Mouse (Mus musculus): ENCODE results near the gene Chrna9. TPM values are rescaled to one million over a fixed set of nuclear protein-coding genes. Genes with fewer than 3 reads are reported as not detected.

Gene Chrna9
- total RNA-seq, 2 experiments from 2014 or later = 0.46 to 0.80 TPM

DNA sequence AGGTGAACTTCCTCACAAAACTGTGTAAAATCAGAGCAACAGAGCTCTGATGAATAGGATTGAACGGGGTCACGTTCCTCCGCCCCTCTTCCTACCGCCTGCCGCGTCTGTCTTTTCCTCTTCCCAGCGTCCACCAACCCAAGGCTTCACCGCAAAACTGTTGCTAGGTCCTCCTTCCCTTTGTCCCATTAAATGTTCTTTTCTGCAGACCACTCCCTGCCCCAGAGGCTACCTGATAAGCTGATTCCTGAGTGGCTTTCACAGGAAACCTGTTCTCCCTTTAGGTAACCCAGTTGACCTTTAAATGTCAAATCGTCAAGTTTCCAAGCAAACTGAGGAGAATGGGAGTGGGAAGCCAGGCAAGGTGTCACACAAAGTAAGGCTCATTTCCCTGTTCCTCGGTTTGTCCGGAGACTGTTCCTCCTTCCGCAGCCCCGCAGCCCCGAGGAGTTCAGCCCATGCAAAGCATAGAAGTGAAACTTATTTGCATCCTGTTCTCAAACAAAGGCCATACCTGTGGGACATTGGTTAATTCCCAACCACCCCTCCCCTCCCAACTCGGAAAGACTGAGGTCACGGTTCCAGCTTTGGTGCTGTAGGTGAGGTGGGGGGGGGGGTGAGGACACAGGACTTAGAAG is 70.4 kb downstream of the Chrna9 start:
- no peak for DNase-seq (ENCODE audit: low spot score in 2 of 2)

DNA sequence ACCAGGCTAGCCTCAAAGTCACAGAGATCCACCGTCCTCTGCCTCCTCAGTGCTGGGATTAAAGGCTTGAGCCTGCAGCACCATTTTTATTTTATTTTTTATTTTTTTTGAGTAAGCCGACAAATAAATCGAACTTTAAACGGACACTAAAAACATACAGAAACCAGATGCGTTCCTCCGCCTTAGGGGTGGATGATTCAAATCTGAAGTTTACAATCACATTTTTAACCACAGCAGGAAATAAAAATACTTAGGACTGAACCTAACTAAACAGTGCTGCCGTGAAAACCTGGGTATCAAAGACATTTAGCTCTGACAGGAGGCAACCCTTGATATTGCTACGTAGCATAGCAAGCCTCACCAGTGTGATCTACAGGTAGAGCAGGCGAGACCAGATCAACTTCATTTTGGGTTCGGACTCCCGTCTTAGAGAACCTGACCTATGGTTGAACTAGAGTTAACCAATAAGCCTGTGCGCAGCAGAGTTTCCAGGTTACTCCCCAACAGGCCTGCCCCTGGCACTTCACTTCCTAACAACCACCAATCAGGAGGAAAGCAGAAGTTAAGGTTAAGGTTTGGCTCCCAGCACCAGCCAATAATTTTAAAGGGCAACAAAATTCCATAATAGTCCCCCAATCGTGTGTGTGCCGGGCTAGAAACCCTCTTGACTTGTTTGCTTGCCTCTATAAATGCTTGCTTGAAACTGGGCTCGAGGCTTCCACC is 73.7 kb downstream of the Chrna9 start:
- DNase-seq (ENCODE audit: low spot score in 2 of 2) = no peak

DNA sequence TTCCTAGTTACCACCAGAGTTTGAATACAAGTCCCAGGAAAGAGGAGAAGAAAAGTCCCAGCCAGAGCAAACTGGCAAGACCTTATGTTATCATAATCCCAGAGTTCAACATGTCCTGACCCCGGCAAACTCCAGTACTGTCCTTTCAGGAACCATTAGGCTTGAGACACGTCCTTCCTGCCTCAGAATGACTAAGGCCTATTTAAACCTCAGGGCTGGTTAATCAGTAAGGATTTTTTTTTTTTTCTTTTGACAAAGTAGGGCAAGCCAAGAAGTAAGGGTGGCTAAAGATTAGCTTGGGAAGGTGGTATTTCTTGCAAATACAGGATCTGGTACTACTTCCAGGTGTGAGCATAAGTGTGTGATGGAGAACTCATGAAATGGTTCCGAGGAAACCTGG is 79.3 kb downstream of the Chrna9 start:
- DNase-seq (ENCODE audit: low spot score in 2 of 2) = no peak

DNA sequence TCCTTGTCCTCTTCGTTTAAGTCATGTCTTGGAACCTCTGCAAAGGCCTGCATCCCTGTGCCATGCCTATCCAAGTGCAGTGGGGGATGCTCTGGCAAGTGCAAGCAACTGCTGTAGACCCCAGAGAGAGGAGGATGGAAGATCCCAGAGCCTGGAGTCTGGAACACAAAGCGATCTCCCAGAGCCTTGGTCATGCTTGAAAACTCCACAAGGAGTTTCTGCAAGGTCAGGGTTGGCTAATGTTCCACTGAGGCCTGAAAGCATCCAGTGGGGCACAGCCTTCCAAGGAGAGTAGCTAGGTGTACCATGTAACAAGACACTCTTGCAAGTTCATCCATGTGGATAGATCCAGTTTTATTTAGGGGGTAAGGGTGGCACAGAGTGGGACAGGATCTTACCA is 79.7 kb downstream of the Chrna9 start:
- no peak for DNase-seq (ENCODE audit: low spot score in 2 of 2)

DNA sequence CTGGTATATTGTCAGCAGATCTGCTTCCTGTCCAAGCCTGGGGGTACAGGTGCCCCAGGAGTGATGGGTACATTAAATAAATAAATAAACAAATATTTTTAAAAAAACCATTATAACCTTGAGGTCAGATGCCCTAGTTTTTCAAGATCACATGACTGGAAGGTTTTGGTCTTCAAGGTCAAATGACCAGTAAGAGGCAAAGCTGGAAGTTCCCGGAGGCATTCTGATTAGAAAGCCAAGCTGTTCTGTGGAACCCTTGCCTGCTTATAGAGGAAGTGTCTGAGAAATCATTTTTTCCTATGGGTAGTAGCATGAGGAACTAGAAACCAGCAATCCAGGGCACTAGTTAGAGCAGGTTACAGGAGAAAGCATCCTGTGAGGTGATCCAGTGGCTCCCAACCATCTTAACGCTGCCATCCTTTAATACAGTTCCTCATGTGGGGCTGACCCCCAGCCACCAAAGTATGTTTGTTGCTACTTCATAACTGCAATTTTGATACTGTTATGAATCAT is 80.8 kb downstream of the Chrna9 start:
- DNase-seq (ENCODE audit: low spot score in 2 of 2) = no peak

DNA sequence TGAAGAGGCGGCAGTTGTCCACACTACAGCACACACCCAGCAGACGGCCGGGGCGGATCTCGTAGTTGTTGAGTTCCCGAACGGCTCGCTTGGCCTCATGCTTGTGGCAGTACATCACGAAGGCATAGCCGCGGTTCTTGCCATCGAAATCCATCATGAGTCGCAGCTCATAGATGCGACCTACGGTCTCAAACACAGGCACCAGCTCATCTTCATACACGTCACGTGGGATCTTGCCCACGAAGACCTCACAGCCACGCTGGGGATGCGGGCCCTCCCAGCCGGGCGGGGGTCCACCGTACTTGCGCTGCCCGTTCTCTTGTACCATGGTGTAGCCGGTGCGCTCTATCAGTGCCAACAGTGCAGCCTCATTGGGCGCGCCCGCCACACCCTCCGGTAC is 92.1 kb downstream of the Chrna9 start:
- DNase-seq (ENCODE audit: low spot score in 2 of 2) = no peak

Small RNAs within 50 kb of the gene (microRNA-seq; reads per million reads assigned to microRNA genes)
- gene Gm25952 (ENCODE audit: borderline number of aligned reads in 2 of 2) = 0 reads per million in 2 experiments

Other genes starting within 250 kb of the Chrna9 start
- 10 to 100 TPM; 77.6 to 85.9 TPM for gene Pds5a, start 236.6 kb upstream of the Chrna9 start, total RNA-seq (2021)
- 10 to 100 TPM in 1 of 2 experiments, 1 to 10 TPM in 1; 8.1 to 12.0 TPM for gene N4bp2, start 171.4 kb upstream of the Chrna9 start, total RNA-seq (2021)
- under 1 TPM; 0.23 to 0.54 TPM for gene Rhoh, start 73.7 kb upstream of the Chrna9 start, total RNA-seq (2021)
- gene 9130230L23Rik, start 69.4 kb downstream of the Chrna9 start, total RNA-seq (2021) = under 1 TPM in 1 of 2 experiments, not detected in 1; 0.60 TPM
- gene Rbm47, start 238.2 kb downstream of the Chrna9 start, total RNA-seq (2021) = 100 to 1,000 TPM in 1 of 2 experiments, 10 to 100 TPM in 1; 74.5 to 128 TPM

Data from adrenal gland, adult 18-20 months (tissue).